Mouse (Mus musculus) urinary bladder, postnatal 10 days (tissue): ENCODE measurements around the gene Mgat5.

Experiments used
- DNase-seq: peaks from one replicate; pipeline ENCODE4 v3.0.0; 2022; ENCODE audit warnings: low spot score

Mgat5 gene

DNA sequence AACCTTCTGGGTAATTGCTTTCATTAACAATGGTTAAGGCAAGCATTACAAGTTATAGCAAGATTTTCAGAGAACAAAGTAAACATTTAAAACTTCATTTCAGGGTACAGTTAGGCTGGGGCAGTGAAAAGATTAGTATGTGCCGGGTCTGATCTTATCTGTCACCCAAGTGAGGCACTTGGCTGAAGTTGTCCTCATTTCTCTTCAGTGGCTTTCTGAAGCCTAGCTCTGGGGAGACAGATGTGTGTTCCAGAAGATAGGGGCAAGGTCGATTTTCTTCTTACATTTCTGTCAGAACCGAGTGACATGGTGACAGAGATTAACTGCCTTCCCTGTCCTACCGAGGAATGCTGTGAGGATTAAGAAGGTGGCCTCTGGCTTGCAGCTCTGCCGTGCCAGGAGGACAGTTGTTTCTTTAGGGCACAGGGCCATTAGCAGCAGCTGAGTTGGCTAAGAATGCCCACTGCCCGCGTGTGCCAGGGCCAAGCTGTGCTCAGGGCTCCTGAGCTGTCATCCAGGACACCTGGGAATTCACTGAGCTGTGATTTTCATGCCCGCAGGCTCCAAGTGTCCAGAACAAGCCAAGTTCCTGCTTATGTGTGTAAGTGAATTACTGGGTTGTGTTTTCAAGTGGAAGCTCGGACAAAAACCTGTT lies 134.1 kb downstream of the Mgat5 start:
- no peak for DNase-seq

DNA sequence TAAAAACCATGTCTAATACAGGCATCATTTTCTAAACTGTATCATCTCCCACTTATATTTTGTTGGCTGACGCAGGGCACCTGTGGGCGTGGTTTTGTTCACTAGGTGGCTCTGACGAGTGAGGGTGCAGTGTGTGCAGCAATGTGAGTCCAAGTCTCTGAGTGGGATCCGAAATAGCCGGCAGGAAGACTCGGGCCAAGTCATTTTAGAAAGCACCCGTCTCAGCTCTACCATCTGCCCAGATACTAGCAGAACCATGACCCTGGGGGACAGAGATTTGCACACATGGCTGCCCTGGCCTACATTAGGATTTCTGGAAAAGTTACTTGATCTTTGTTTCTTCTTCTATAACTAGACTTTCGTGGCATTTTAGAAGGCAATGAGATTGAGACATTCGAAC lies 135.5 kb downstream of the Mgat5 start:
- DNase-seq, result no peak

DNA sequence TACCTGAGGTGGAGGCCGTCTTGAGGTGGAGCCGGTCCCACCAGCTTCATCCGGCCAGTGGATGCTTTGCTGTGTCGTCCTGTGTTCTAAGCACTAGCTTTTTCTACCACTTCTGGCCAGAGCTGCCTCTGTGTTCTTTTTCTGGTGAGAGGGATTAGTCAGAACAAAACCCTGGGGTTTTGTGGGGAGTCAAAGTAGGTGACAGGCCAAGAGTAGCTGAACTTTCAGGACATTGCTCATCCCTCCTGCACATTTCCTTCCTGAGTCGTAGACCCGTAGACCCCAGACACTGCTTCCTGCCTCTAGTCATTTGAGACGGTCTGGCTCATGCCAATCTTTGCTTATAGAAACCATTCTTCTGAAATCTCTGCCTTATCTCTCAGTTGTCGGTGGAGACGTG lies 140.1 kb downstream of the Mgat5 start:
- no peak for DNase-seq

DNA sequence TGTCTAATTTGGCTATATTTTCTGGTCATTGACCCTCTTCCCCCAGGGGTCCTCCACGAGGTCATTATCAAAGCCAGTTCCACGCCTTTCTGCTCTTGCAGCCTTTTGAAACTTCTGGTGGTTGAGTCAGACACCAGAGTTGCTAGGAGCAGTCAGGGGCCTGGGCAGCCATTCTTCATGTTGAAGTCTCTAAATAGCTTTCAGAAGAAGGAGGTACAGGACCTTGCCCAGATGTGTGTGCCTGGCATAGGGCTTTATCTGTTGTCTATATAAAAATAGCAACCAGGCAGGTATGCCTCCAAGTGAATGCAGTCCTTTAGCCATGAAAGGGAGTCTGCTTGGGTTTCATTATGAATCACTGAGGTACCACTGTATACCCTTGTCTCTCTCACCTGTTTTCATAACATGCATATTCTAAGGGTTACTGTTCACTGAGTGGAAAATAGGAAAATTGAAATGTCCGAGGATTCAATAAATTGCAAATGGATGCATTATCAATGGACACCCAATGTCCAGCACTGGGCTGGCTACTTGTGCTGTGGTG lies 141.9 kb downstream of the Mgat5 start:
- DNase-seq, result no peak

DNA sequence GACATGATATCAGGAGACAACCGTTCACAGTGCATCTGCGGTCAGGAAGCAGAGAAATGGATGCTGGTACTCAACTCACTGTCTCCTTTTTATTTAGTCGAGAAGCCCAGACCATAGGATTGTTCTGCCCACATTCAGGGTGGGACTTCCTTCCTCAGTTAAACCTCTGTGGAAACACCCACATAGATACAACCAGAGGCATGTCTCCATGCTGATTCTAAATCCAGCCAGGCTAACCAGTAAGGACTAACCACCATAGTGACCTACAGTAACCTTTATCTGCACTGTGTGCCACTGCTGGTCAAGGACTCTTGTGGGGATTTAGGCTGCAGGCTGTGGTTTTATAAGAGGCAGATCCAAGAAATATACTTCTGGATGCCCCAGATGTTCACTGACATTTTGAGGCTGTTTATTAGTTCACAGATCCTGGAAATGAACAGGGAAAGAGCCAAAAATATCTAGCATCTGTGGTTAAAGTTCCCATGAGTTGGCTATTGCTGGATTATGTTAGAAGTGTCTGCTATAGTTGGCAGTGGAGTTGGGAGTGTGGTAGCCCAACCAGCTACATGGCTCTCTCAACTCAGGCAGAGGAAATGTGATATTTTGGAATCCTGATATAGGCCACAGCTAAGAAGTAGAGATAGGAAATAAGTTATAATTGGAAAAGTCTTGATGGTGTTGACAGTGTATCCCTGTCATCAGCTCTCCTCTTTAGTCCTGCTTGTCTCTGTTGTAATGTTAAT lies 143.2 kb downstream of the Mgat5 start:
- DNase-seq, result no peak

DNA sequence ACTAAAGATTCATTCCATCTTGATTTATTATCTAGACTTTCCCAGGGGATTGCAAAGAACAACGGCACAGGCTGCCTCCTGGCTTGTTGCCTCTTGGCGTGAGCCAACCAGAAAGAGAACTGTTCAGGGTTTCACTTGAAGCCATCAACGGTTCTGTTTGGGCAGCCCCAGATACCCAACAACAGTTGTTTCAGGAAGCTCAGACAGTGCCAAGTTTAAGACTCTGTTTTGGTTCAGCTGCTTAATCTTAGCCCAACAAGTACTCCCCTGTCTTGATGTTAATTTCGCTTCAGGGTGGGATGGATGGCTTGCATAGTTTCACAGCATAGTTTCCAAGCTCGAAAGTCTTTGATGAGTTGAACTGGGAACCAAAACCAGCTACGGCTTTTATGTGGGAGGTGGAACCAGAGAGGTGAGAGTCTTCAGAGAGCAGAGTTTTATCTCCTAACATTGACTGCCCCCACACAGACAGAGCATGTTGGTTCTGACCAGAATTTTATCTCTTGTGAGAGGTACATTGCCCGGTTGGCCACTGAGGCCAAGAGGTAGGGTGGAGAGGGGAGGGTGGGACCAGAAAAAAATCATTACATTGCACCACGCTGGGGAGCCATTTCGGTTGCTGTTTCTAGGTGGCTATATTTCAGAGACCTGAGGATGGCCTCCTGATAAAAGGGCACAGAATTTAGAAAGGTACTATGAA lies 144.0 kb downstream of the Mgat5 start:
- DNase-seq, result no peak

DNA sequence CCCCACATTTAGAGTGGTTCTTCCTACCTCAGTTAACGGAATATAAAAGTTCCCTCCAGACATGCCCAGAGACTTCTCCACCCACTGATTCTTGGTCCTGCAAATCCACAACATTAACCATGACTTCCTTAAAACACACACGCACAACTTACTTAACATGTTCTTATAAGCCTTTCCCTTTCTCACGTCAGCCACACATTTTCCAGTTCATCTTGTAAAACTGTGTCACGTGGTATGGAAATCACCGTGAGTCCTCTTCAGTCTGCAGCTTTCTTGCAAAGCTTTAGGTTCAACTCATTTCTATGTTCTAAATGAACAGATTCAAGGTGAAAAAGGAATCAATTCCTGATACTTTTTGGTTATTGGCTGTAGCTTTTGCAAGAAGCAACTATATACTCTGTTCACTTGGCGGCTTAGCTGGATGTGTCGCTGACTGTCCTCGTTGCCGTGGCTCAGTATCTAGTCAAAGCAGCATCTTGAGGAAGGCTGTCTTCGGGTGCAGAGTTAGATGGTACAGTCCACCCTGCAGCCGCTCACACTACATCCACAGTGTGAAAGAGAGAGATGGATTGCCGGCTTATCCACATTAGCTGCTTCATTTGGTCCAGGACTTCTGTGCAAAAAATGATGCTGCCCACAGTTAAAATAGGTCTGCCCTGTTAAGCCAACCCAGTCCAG lies 146.7 kb downstream of the Mgat5 start:
- DNase-seq, result no peak

DNA sequence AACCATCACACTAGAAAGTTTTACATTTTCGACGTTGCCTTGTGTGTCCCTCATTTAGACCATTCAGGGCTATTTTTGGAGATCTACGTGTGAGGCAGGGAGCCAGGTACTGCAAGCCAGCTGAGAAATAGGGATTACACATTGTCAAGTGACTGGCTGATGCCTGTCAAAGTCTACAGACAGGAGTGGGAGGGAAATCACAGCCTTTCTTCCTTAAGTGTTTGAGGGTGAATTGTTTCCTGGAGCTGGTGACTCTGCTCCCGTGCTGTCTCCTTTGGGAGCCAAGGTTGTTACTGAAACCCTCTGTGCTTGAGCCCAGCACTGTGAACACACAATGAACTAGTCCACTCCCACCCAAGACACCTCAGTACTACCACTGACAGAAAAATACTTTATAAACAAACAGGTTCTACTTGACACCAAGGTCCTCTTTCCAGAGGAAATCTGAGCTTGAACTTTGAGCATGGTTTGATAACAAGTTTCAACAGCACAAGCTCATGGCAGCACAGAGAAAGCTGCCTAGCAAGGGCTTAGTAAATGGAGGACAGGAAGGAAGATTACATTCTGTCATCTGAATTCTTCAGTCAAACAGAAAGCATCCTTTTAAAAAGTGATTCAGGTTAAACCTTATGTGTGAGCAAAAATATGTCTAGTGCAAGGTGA lies 147.4 kb downstream of the Mgat5 start:
- no peak for DNase-seq

DNA sequence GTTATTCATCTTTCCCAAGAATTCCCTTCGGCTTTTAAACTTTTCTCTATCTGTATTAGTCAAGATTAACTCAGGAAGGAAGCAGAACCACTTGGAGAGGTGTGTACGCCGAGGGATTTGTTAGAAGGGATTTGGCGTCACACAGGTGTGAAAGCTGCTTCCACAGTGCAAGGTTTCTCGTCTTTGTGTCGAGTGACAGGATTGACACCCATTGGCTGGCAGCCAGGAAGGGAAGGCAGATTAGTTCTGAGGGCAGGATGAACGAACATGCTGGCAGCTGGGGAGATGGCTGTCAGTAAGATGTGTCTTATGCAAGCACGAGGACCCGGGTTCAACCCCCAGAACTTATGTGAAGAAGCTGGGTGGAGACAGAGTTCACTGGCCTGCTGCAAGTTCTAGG lies 148.6 kb downstream of the Mgat5 start:
- DNase-seq, result no peak

DNA sequence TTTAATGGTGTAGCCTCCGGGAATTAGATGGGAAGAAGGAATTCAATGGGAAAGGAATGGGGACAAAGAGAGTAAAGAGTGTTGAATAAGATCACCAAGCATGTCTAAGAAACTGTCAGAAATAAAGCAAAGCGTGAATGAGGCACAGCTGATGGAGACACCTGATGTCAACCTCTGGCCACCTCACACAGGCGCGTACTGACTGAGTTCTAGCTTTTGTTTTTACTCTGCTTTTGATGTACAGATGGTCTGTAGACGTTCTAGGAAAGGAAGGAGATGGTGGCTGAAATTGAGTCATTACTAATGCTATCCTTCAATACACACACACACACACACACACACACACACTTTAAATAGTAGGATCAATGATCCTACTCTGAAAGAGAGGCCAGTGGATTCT lies 149.3 kb downstream of the Mgat5 start:
- no peak for DNase-seq

DNA sequence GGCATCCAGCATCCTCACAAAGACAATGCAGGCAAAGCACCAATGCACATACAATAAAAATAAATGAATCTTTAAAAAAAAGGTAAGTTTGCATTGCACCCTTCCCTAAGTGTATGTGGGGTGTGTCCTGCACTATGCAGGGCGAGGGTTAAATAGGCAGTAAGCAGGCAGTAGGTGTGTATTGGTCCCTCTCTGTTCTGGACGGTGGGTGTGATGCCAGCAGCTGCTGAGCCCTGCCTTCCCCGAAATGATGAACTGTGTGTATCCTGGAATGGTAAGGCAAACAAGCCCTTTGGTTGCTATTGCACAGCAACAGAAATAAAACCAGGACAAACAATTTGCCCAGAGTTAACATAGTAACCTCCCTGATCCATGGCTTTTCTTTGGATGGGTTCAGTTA lies 150.2 kb downstream of the Mgat5 start:
- no peak for DNase-seq

DNA sequence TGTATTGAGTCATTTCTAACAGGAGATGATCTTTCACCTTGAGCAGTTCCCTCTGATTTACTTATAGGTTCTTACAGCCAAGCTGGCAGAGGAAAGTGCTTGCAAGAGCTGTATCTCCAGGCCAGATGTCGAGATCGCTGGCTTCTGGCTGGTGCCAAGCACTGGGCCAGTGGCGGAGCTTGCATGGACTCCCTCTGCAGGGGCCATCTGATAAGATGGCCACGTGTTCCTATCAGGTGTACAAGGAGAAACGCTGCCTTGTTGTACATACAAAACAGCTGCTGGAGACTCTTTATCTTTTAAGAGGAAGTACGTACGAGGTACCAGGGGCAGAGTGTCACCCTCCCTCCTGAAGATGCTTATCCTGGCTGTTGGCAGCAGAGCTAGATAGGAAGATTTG lies 158.8 kb downstream of the Mgat5 start:
- no peak for DNase-seq

DNA sequence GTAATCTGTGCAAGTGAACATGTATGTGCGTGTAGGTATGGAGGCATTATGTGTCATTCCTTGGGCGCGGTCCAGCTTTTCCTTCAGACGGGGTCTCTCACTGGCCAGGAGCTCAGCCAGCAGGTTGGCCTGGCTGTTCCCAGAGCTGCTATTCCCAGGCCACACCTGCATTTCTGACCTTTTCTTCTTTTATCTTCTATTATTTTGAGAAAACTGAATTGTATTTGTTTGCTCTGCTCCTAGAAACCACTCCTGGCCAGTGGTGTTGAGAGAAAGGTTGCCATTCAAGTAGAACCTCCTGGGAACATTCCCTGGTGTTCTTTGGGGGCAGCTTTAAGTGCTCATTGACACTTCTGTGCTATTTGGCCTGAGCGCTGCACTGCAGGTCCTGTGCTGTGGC lies 160.9 kb downstream of the Mgat5 start:
- DNase-seq, result no peak

DNA sequence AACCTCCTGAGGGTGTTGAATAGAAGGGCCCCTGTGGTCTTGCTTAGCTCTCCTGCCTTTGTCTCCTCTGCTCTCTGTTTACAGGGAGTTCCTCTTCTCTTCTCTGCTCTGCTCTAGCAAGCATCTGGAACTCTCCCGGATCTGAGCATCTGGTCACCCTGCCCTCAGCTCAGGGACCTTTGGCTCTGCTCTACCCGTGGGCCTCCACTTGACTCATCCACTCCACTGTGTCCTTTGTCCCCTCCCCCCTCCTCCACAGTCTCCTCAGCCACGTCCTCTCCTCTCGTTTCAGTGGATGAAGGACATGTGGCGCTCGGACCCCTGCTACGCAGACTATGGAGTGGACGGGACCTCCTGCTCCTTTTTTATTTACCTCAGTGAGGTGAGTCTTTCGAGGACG lies 161.3 kb downstream of the Mgat5 start:
- DNase-seq, result no peak

DNA sequence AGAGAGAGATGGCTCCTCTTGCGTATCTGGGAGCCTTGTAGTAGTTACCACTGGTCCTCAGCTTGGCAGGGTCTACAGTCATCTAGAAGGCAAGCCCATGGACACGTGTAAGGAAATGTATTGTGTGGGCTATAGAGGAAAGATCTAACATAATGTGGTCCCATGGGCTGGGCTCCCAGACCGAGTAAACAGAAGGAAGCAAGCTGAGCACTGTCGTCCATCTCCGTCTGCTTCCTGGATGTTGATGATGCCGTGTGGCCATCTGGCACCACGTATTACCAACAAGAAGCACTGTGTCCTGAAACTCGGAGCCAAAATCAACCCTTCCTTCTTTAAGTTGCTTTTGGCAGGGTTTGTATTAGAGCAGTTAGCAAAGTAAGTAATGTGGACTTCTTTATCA lies 163.7 kb downstream of the Mgat5 start:
- DNase-seq, result no peak

DNA sequence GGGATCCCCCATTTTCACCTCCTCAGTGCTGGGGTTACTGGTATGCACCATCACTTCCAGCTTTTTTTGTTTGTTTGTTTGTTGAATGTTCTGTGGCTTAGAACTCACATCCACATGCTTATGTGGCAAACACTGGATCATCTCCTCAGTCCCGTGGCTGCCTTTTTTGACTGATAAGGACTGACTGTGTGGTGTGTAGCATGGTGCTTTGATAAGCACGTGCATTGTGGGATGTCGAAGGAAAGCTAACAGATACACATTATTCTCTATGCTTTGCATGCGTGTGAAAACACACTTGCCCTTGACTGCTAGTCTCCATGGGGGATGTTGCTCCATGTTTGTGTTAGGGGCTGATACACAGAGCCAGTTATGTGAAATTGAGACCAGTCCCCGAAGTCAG lies 164.7 kb downstream of the Mgat5 start:
- DNase-seq, result no peak

DNA sequence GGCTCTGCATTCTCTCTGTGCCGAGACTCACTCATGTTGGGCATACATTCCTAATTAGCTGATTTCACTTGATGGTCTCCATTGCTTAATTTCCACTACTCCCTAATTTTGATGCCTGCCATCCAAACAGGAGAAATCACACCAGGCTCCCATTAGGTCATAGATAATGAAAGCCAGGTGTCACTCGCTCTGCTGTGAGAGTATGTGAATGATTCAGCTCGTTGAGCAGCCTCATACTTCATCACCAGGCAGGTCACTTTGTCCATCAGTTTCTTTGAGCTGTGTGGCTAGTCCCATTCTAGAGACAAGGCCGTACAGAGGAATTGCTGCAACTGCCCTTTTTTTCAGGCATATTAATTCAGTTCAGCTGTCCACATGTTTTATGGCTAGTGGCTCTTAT lies 167.3 kb downstream of the Mgat5 start:
- no peak for DNase-seq

DNA sequence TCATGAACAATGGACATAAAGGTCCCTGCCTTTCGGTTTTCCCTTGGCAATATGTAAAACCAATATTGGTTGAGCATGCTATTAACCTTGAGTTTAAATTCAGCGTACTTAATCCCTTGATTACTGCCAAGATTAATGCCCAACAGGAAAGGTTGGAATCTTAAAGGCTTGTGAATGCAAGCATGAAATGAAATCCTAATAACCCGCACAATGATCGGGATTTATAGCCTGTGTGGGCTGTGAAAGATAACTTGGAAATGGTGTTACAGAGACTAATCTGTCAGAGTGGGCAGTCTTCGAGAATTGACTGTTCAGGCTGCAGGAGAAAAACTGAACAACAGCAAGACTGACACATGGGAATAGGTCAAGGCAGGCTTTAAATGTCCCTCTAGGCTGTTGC lies 168.7 kb downstream of the Mgat5 start:
- DNase-seq, result no peak

DNA sequence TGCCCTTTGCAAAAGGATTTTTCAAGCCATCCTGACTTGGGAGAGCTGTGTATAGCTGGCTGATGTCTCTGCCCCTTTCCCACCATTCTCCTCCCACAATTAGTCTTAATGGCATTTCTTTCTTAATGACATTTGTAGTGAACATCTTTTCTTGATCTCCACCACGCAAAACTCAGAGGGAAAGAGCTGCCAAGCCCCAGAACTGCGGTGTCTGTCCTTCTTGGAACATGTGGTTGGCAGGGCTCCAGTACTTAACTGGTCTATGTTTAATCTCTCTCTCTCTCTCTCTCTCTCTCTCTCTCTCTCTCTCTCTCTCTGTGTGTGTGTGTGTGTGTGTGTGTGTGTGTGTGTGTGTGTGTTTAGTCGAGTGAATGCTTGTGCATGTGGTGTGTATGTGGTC lies 169.3 kb downstream of the Mgat5 start:
- no peak for DNase-seq

DNA sequence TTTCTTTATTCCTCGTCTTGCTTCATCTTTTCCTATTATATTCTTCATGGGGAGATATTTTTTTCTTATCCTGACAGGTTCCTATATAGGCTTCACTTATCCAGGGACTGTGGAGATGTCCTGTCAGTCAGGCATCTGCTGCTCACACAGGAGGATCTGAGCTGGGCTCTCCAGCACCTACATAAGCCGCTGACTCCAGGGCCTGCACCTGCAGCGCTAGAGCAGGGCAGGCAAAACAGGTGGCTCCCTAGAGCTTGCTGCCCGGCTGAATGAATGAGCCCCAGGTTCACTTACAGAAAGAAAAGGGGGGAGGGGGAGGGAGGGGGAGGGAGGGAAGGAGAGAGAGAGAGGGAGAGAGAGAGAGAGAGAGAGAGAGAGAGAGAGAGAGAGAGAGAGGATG lies 175.3 kb downstream of the Mgat5 start:
- DNase-seq, result no peak

DNA sequence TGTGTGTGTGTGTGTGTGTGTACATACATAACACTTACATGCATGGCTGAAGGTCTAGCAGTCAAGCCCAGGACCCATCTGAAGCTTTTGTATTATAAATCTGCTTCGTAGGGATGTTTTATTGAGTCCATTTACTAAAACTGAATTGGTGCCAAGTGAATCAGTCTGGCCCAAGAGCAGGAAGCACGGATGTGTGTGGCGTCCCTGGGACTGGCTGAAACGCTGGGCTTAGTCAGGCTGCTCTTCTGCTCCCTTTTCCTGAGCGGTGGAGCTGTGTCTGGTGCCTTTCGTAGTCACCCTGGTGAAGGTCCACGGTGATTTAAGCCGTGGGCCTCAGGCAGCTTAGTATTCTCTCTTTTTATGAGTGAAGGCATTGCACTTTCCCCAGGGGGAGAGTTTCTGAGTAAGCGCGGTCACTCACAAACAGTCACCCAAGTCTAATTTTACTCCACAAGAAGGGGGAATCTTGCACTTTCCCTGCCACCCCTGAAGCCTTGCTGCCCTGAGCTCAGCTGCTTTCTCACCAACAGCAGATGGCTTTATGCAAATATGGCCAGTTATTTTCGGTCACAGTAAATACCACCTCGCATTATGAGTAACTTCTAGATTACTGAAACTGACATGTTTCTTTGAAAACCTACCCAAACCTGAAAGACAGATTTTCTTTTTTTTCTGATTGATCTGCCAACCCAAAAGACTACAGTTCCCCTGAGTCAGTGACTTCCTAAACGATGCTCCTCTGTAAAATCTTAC lies 176.1 kb downstream of the Mgat5 start:
- DNase-seq, result no peak
